17 mouse cellular contexts compared by ENCODE assay signal in genomic region chr14:76945626-76946025, GRCm38 (mm10).
A peak's percentile ranks its signal among the peaks of the same experiment; 100 is the strongest.
DNase-seq lines count a peak whose midpoint lies in the region; ATAC-seq and TF ChIP-seq lines count a peak whose summit lies in the region.
"Had no signal": no experiment of that assay in that cellular context is flagged by ENCODE, and none has a peak within 500 bp of the region (broad histone marks: within the 10 kb centered on the region; RNA-seq: fewer than 3 reads in every experiment).

No protein-coding gene starts in this region.

- H3K4me3 ChIP-seq in kidney, postnatal 0 days (replicated peaks; ENCODE audit: low read depth, low read length) = no peak overlapping the region
- H3K4me3 ChIP-seq: heart, embryonic 15.5 days; limb, embryonic 13.5 days; liver, embryonic 15.5 days had no signal

- DNase-seq in adrenal gland, postnatal 10 days = peak; percentile 55
- DNase-seq in adrenal gland, postnatal 14 days = peak; percentile 59
- peak; percentile 77 for DNase-seq in kidney, postnatal 0 days (ENCODE audit: low spot score)
- DNase-seq in lung, postnatal 10 days = peak; percentile 67
- DNase-seq in right cerebral cortex, postnatal 36 days (ENCODE audit: low spot score in 2 of 2) = no peak
- DNase-seq in layer of hippocampus, adult 18-20 months (ENCODE audit: low spot score in 2 of 2) = no peak
- DNase-seq: cerebellum, adult 9-10 months; heart, adult 11 months; layer of hippocampus, adult 9-11 months; thymus, postnatal 14 days had no signal

- H3K9ac ChIP-seq in kidney, postnatal 0 days (ENCODE audit: low read depth, low read length) = no peak overlapping the region
- H3K9ac ChIP-seq: heart, embryonic 15.5 days; limb, embryonic 13.5 days; liver, embryonic 15.5 days had no signal

- H3K36me3 ChIP-seq in kidney, postnatal 0 days (ENCODE audit: insufficient read depth, low read length) = no peaks in the 10 kb centered on the region
- H3K36me3 ChIP-seq: G1E; heart, embryonic 15.5 days; limb, embryonic 13.5 days; liver, embryonic 15.5 days had no signal

- 32% methylated on average over 6 of the region's 6 CpGs for WGBS in kidney, postnatal 0 days

- H3K4me2 ChIP-seq in kidney, postnatal 0 days (ENCODE audit: low read length) = no peak overlapping the region
- H3K4me2 ChIP-seq: heart, embryonic 15.5 days; limb, embryonic 13.5 days; liver, embryonic 15.5 days had no signal

- H3K27ac ChIP-seq in kidney, postnatal 0 days = no peak overlapping the region
- H3K27ac ChIP-seq: heart, embryonic 15.5 days; limb, embryonic 13.5 days; liver, embryonic 15.5 days; stomach, postnatal 0 days had no signal

- peaks cover 4% of the 10 kb centered on the region; the same call in 1 of the 2 replicates for H3K4me1 ChIP-seq in kidney, postnatal 0 days (replicated peaks; ENCODE audit: insufficient read depth, low read length)
- H3K4me1 ChIP-seq: liver, embryonic 15.5 days had no signal

- no peaks in the 10 kb centered on the region for H3K9me3 ChIP-seq in kidney, postnatal 0 days (replicated peaks; ENCODE audit: low read length)
- H3K9me3 ChIP-seq: heart, embryonic 15.5 days; limb, embryonic 13.5 days; liver, embryonic 15.5 days had no signal

- no peaks in the 10 kb centered on the region for H3K27me3 ChIP-seq in kidney, postnatal 0 days (ENCODE audit: insufficient read depth, low read length)
- H3K27me3 ChIP-seq: heart, embryonic 15.5 days; limb, embryonic 13.5 days; liver, embryonic 15.5 days had no signal

- no peak for TF ChIP-seq CTCF in kidney, postnatal 0 days (IDR thresholded peaks at IDR 0.05; ENCODE audit: low read depth)

- ATAC-seq in kidney, postnatal 0 days (replicated peaks; ENCODE audit: low FRiP score, low read depth) = no peak; the same call in 1 of the 2 replicates
- ATAC-seq in CD4-positive, CD25-positive, alpha-beta regulatory T cell, adult 4 months = no peak
- ATAC-seq: inflammation-experienced regulatory T-cells, adult 6 months had no signal

Comparison
In these comparisons a context has a peak if more than half of its experiments do, and no peak if none do; other contexts are left out.
1. DNase-seq: peak in adrenal gland, postnatal 10 days (single experiment), adrenal gland, postnatal 14 days (single experiment), kidney, postnatal 0 days (single experiment) and lung, postnatal 10 days (single experiment); none in right cerebral cortex, postnatal 36 days (0 of 2) and layer of hippocampus, adult 18-20 months (0 of 2).